Mouse (Mus musculus): ENCODE data around the gene Srpk2. TPM values are rescaled to one million over a fixed set of nuclear protein-coding genes. Genes with fewer than 3 reads are reported as not detected.
"Not testable (repeated sequence)": the region's sequence is repeated elsewhere in the genome, so short reads cannot be mapped to it uniquely, and the experiment has no call there.

Srpk2 gene
- polyA plus RNA-seq, 1 experiment from 2014 or later = 44.1 TPM

GRCm38 (mm10) chr5:23499257-23499656 is 185.2 kb downstream of the Srpk2 start:
- Histone ChIP-seq H3K4me3 (no peak overlapping the region), H3K36me3 (peaks cover 97% of the 10 kb centered on the region), H3K4me1 (peaks cover 16% of the 10 kb centered on the region), H3K27ac (no peak overlapping the region), H3K27me3 (ENCODE audit: low read depth, poor library complexity, severe bottlenecking) (no peaks in the 10 kb centered on the region), H3K9me3 (replicated peaks) (no peaks in the 10 kb centered on the region)
- WGBS = 93% methylated on average over 16 of the region's 16 CpGs
- DNase-seq (ENCODE audit: low spot score) = no peak

- H3K9me3 ChIP-seq (replicated peaks) = no peaks in the 10 kb centered on the region
- no peaks in the 10 kb centered on the region for H3K27me3 ChIP-seq (ENCODE audit: low read depth, poor library complexity, severe bottlenecking)
- H3K4me1 ChIP-seq = peaks cover 16% of the 10 kb centered on the region
- H3K4me3 ChIP-seq = no peak overlapping the region
- DNase-seq (ENCODE audit: low spot score) = no peak
- H3K27ac ChIP-seq = no peak overlapping the region
- WGBS = 92% methylated on average over 10 of the region's 10 CpGs
- peaks cover 97% of the 10 kb centered on the region for H3K36me3 ChIP-seq
Measured at GRCm38 (mm10) chr5:23497920-23498319, 186.5 kb downstream of the Srpk2 start.

GRCm38 (mm10) chr5:23496933-23497332 is 187.5 kb downstream of the Srpk2 start:
- Histone ChIP-seq H3K9me3 (replicated peaks) (no peaks in the 10 kb centered on the region), H3K27ac (no peak overlapping the region), H3K27me3 (ENCODE audit: low read depth, poor library complexity, severe bottlenecking) (no peaks in the 10 kb centered on the region), H3K4me1 (peaks cover 7% of the 10 kb centered on the region), H3K36me3 (peaks cover 97% of the 10 kb centered on the region), H3K4me3 (no peak overlapping the region)
- DNase-seq (ENCODE audit: low spot score) = no peak
- 94% methylated on average over 5 of the region's 5 CpGs for WGBS

- Histone ChIP-seq H3K27ac (no peak overlapping the region), H3K9me3 (replicated peaks) (no peaks in the 10 kb centered on the region), H3K4me3 (no peak overlapping the region), H3K27me3 (ENCODE audit: low read depth, poor library complexity, severe bottlenecking) (no peaks in the 10 kb centered on the region), H3K4me1 (peaks cover 1% of the 10 kb centered on the region), H3K36me3 (peaks cover 97% of the 10 kb centered on the region)
- 93% methylated on average over 3 of the region's 3 CpGs for WGBS
- no peak for DNase-seq (ENCODE audit: low spot score)
Measured at GRCm38 (mm10) chr5:23496396-23496795, 188.0 kb downstream of the Srpk2 start.

DNA sequence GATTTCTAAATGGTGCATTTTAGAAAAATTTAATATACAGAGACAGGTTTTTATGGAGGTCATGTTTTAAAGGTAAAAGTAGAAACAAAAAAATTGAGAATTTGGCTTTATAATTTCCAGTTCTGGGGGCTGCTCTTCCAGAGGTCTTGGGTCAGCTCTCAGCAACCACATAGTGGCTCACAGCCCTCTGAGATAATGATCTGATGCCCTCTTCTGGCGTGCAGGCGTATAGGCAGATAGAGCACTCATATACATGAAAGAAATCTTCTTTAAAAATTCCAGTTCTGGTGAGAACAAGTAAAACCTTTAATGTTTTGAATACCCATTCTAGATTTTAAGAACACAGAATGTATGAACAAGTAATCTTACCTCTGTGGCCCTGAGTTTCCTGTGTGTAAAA is 193.6 kb downstream of the Srpk2 start:
- 58% methylated on average over 2 of the region's 2 CpGs for WGBS
- no peak for DNase-seq (ENCODE audit: low spot score)
- Histone ChIP-seq H3K36me3 (peaks cover 96% of the 10 kb centered on the region), H3K4me3 (no peak overlapping the region), H3K9me3 (replicated peaks) (no peaks in the 10 kb centered on the region), H3K27ac (no peak overlapping the region), H3K4me1 (no peaks in the 10 kb centered on the region), H3K27me3 (ENCODE audit: low read depth, poor library complexity, severe bottlenecking) (no peaks in the 10 kb centered on the region)

GRCm38 (mm10) chr5:23489231-23489630 is 195.2 kb downstream of the Srpk2 start:
- Histone ChIP-seq H3K4me1 (no peaks in the 10 kb centered on the region), H3K36me3 (peaks cover 98% of the 10 kb centered on the region), H3K27me3 (ENCODE audit: low read depth, poor library complexity, severe bottlenecking) (no peaks in the 10 kb centered on the region), H3K9me3 (replicated peaks) (no peaks in the 10 kb centered on the region), H3K4me3 (no peak overlapping the region), H3K27ac (no peak overlapping the region)
- DNase-seq (ENCODE audit: low spot score) = no peak
- 90% methylated on average over 4 of the region's 4 CpGs for WGBS

GRCm38 (mm10) chr5:23483811-23484210 is 200.6 kb downstream of the Srpk2 start:
- peaks cover 96% of the 10 kb centered on the region for H3K36me3 ChIP-seq
- no peak for DNase-seq (ENCODE audit: low spot score)
- no peak overlapping the region for H3K27ac ChIP-seq
- no peaks in the 10 kb centered on the region for H3K9me3 ChIP-seq (replicated peaks)
- H3K4me1 ChIP-seq = no peaks in the 10 kb centered on the region
- no peak overlapping the region for H3K4me3 ChIP-seq
- no peaks in the 10 kb centered on the region for H3K27me3 ChIP-seq (ENCODE audit: low read depth, poor library complexity, severe bottlenecking)
- 96% methylated on average over 7 of the region's 7 CpGs for WGBS

DNA sequence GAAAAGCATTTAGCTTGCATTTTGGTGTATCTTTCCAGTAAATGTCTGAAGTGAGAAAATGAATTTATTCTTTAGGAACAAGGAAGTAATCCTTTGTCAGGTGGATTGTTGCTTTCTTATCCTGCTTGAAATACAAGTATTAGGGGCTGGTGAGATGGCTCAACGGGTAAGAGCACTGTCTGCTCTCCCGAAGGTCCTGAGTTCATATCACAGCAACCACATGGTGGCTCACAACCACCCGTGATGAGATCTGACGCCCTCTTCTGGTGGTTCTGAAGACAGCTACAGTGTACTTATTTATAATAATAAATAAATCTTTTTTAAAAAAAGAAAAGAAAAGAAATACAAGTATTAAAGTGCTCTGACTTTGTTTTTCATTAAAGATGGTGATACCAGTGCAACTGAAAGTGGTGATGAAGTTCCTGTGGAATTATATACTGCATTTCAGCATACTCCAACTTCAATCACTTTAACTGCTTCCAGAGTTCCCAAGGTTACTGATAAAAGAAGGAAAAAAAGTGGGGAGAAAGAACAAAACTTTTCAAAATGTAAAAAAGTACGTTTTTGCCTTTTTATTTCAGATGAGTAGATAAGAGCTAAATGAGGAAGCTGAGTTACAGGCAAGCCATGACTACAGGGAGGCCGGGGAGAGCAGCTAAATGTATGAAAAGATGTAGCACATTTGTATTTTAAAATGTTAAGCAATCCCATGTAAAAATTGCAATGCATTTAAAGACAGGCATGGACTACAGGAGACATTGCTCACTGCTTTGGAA is 211.1 kb downstream of the Srpk2 start:
- Histone ChIP-seq H3K36me3 (peaks cover 85% of the 10 kb centered on the region), H3K27me3 (ENCODE audit: low read depth, poor library complexity, severe bottlenecking) (no peaks in the 10 kb centered on the region), H3K4me1 (no peaks in the 10 kb centered on the region), H3K4me3 (no peak overlapping the region), H3K27ac (no peak overlapping the region), H3K9me3 (replicated peaks) (no peaks in the 10 kb centered on the region)
- WGBS = 75% methylated on average over 6 of the region's 6 CpGs
- no peak for DNase-seq (ENCODE audit: low spot score)

DNA sequence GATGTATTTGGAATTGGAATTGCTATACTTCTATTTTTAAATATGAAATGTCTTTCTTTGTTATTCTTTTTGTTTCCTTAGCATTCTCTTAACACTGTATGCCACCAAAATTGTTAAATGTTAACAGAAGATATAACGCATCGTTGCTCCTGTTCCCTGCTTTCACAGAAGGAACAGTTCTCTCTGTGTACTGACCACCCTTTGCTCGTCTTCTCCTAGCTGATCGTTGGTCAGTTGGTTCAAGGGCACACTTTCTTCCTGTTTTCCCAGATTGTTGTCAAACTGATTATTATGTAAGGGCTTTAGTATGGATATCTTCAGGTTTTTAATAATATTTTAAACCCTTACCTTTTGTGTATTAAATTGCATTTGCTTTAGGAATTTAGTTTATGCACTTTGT is 217.9 kb downstream of the Srpk2 start:
- peaks cover 80% of the 10 kb centered on the region for H3K36me3 ChIP-seq
- DNase-seq (ENCODE audit: low spot score) = no peak
- H3K4me1 ChIP-seq = no peaks in the 10 kb centered on the region
- no peaks in the 10 kb centered on the region for H3K9me3 ChIP-seq (replicated peaks)
- WGBS = 94% methylated on average over 4 of the region's 4 CpGs
- no peaks in the 10 kb centered on the region for H3K27me3 ChIP-seq (ENCODE audit: low read depth, poor library complexity, severe bottlenecking)
- H3K27ac ChIP-seq = no peak overlapping the region
- H3K4me3 ChIP-seq = no peak overlapping the region

DNA sequence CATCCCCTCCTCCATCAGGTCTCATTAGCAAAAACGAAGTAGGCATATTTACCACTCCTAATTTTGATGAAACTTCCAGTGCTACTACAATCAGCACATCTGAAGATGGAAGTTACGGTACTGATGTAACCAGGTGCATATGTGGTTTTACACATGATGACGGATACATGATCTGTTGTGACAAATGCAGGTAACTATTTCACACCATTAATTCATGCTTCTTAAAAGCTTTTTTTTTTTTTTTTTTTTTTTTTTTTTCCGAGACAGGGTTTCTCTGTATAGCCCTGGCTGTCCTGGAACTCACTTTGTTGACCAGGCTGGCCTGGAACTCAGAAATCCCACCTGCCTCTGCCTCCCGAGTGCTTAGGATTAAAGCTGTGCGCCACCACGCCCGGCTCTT is 219.7 kb downstream of the Srpk2 start:
- H3K9me3 ChIP-seq (replicated peaks) = no peaks in the 10 kb centered on the region
- H3K4me1 ChIP-seq = no peaks in the 10 kb centered on the region
- no peaks in the 10 kb centered on the region for H3K27me3 ChIP-seq (ENCODE audit: low read depth, poor library complexity, severe bottlenecking)
- 93% methylated on average over 8 of the region's 8 CpGs for WGBS
- DNase-seq (ENCODE audit: low spot score) = no peak
- H3K36me3 ChIP-seq = peaks cover 71% of the 10 kb centered on the region
- no peak overlapping the region for H3K4me3 ChIP-seq
- no peak overlapping the region for H3K27ac ChIP-seq

DNA sequence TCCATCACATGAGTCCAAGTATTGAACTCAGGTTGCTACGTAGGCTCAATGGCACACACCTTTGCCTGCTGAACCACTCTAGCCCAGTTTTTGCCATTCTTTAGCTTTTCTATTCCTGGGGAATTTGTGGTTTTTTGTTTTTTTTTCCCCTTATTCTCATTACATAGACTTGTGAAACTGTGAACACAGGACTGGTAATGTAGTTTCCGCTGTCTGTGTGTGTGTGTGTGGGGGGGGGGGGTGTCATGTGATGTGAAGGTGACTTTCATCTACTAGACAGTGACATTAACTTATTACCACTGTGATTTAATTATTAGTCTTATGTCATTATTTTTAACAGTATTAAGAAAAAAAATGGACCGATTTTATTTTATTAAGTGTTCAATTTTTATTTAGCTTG is 220.2 kb downstream of the Srpk2 start:
- no peak overlapping the region for H3K4me3 ChIP-seq
- H3K27me3 ChIP-seq (ENCODE audit: low read depth, poor library complexity, severe bottlenecking) = no peaks in the 10 kb centered on the region
- no peaks in the 10 kb centered on the region for H3K9me3 ChIP-seq (replicated peaks)
- no peak for DNase-seq (ENCODE audit: low spot score)
- peaks cover 67% of the 10 kb centered on the region for H3K36me3 ChIP-seq
- 94% methylated on average over 3 of the region's 3 CpGs for WGBS
- no peak overlapping the region for H3K27ac ChIP-seq
- H3K4me1 ChIP-seq = no peaks in the 10 kb centered on the region

DNA sequence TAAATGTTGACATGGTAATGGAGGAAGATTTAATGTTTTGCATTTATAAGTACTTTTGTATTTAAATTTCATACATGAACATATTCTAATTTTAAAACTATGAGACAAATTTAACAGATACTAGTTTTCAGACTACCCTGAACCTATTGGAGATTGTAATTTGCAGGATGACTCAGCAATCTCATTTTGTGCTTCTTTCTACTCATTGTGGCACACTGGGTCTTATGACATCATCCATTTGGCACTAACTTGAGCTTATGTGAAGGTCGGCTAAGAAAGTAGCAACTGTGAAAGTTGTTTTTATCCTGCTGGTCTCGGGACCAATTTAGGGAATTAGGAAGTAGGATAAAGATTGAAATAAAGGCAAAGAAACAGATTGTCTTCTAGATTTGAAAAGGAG is 222.7 kb downstream of the Srpk2 start:
- Histone ChIP-seq H3K4me1 (no peaks in the 10 kb centered on the region; the same call in 1 of the 2 replicates), H3K27ac (no peak overlapping the region), H3K36me3 (peaks cover 51% of the 10 kb centered on the region), H3K9me3 (replicated peaks) (no peaks in the 10 kb centered on the region), H3K4me3 (no peak overlapping the region), H3K27me3 (ENCODE audit: low read depth, poor library complexity, severe bottlenecking) (no peaks in the 10 kb centered on the region)
- DNase-seq (ENCODE audit: low spot score) = no peak
- WGBS = 83% methylated on average over 2 of the region's 2 CpGs

GRCm38 (mm10) chr5:23453561-23453960 is 230.9 kb downstream of the Srpk2 start:
- not testable (repeated sequence) for H3K27me3 ChIP-seq (ENCODE audit: low read depth, poor library complexity, severe bottlenecking); H3K4me3 ChIP-seq; DNase-seq (ENCODE audit: low spot score); H3K4me1 ChIP-seq; H3K27ac ChIP-seq; H3K9me3 ChIP-seq (replicated peaks)
- 78% methylated on average over 2 of the region's 2 CpGs for WGBS
- H3K36me3 ChIP-seq = peaks cover 57% of the 10 kb centered on the region

Data from limb, embryonic 10.5 days (tissue).